Mouse (Mus musculus): Measurements from ENCODE around the gene Mylk.

- TF ChIP-seq CTCF (IDR thresholded peaks at IDR 0.05; ENCODE audit: extremely low read depth, insufficient read length, insufficient replicate concordance, low read depth, low read length) (no peak), POLR2A (IDR thresholded peaks at IDR 0.05; ENCODE audit: low read depth, low read length) (no peak)
Observed at GRCm38 (mm10) chr16:34936339-34936810, 191.4 kb downstream of the Mylk start.

Measured in small intestine, adult 2 months (tissue).